7 mouse cellular contexts compared by ENCODE assay signal in genomic region chr10:116330458-116330857, GRCm38 (mm10). TPM values are rescaled to one million over a fixed set of nuclear protein-coding genes. Genes with fewer than 3 reads are reported as not detected.
DNase-seq lines count a peak whose midpoint lies in the region; ATAC-seq and TF ChIP-seq lines count a peak whose summit lies in the region.

No protein-coding gene starts in this region.

- H3K4me2 ChIP-seq in intestine, embryonic 15.5 days (replicated peaks) = peak overlapping the region; percentile 59

- no peaks in the 10 kb centered on the region for H3K9me3 ChIP-seq in intestine, embryonic 15.5 days
- H3K9me3 ChIP-seq in midbrain, embryonic 10.5 days (replicated peaks) = no peaks in the 10 kb centered on the region

- H3K4me3 ChIP-seq in intestine, embryonic 15.5 days (replicated peaks) = peak overlapping the region; percentile 23
- peak overlapping the region; percentile 28 for H3K4me3 ChIP-seq in midbrain, embryonic 10.5 days
- H3K4me3 ChIP-seq in small intestine, adult 2 months (ENCODE audit: low read depth, low read length) = no peak overlapping the region

- no peaks in the 10 kb centered on the region for H3K27me3 ChIP-seq in intestine, embryonic 15.5 days (replicated peaks)
- peaks cover 13% of the 10 kb centered on the region for H3K27me3 ChIP-seq in midbrain, embryonic 10.5 days (ENCODE audit: low read depth, poor library complexity, severe bottlenecking)
- no peaks in the 10 kb centered on the region for H3K27me3 ChIP-seq in small intestine, adult 2 months (ENCODE audit: control insufficient read depth, insufficient read depth, low read length)

- 16% methylated on average over 5 of the region's 5 CpGs for WGBS in intestine, embryonic 15.5 days
- 16% methylated on average over 5 of the region's 5 CpGs for WGBS in midbrain, embryonic 10.5 days
- 12% methylated on average over 5 of the region's 5 CpGs for WGBS in small intestine, adult 2 months

- no peak for TF ChIP-seq POLR2A in small intestine, adult 2 months (IDR thresholded peaks at IDR 0.05; ENCODE audit: low read depth, low read length)

- peak; percentile 89 for DNase-seq in adipocyte (ENCODE audit: low spot score)
- peak; percentile 48 to 82 for DNase-seq in cerebellum, postnatal 4 days (ENCODE audit: low spot score in 2 of 2)
- peak; percentile 74 for DNase-seq in gastrocnemius, postnatal 10 days
- peak; percentile 80 to 84 for DNase-seq in left cerebral cortex, postnatal 10 days (ENCODE audit: extremely low spot score in 1 of 2, low spot score in 2 of 2)
- peak; percentile 67 for DNase-seq in midbrain, embryonic 10.5 days (ENCODE audit: low spot score)

- no peaks in the 10 kb centered on the region for H3K4me1 ChIP-seq in intestine, embryonic 15.5 days (replicated peaks)
- H3K4me1 ChIP-seq in midbrain, embryonic 10.5 days = peaks cover 20% of the 10 kb centered on the region
- H3K4me1 ChIP-seq in small intestine, adult 2 months (ENCODE audit: control insufficient read depth, insufficient read depth, insufficient read length, low read length) = no peaks in the 10 kb centered on the region; the same call in 1 of the 2 replicates

- intact Hi-C loops in left cerebral cortex, postnatal 10 days (cut with DNase I) = loop anchor here (5.0 to 10.0 kb wide), 3 partner anchors 142 to 714 kb away; partner anchors contain the start of genes Cnot2, Kcnmb4 and Lrrc10

- H3K36me3 ChIP-seq in intestine, embryonic 15.5 days = no peaks in the 10 kb centered on the region
- H3K36me3 ChIP-seq in midbrain, embryonic 10.5 days = no peaks in the 10 kb centered on the region
- no peaks in the 10 kb centered on the region for H3K36me3 ChIP-seq in small intestine, adult 2 months (ENCODE audit: control insufficient read depth, insufficient read depth, low read length)

- ATAC-seq in intestine, embryonic 15.5 days = 0 out of 2 replicates have a peak, but pooled peaks have one; percentile 62

- no peak overlapping the region for H3K9ac ChIP-seq in intestine, embryonic 15.5 days

- H3K27ac ChIP-seq in intestine, embryonic 15.5 days = no peak overlapping the region
- no peak overlapping the region for H3K27ac ChIP-seq in midbrain, embryonic 10.5 days (replicated peaks)
- H3K27ac ChIP-seq in small intestine, adult 2 months (ENCODE audit: insufficient read depth, low read depth, low read length) = no peak overlapping the region

- peak; percentile 89; the same call in 1 of the 2 replicates for TF ChIP-seq CTCF in small intestine, adult 2 months (IDR thresholded peaks at IDR 0.05; ENCODE audit: extremely low read depth, insufficient read length, insufficient replicate concordance, low read depth, low read length)

RNA-seq across cellular contexts. Expression of gene Ptprb, which starts 55.1 kb away (rescaled TPM):
- 10 to 100 TPM; 36.2 to 42.3 TPM for total RNA-seq in gastrocnemius, postnatal 10 days (2021)
- 4.6 and 4.7 TPM in 2 replicates for polyA plus RNA-seq in intestine, embryonic 15.5 days (2015; fragmentation: Nextera tagmentation; extraction: Ambion mirVana)
- total RNA-seq in left cerebral cortex, postnatal 10 days (2021) = 10 to 100 TPM; 19.0 to 19.9 TPM
- polyA plus RNA-seq in midbrain, embryonic 10.5 days (2016; fragmentation: Nextera tagmentation; extraction: Ambion mirVana) = 2.0 and 2.8 TPM in 2 replicates
- 1.4 and 2.3 TPM in 2 replicates for polyA plus RNA-seq in small intestine, adult 2 months (2012; rRNA removed)
